Mouse (Mus musculus): ENCODE results near the gene Olfr777. TPM values are rescaled to one million over a fixed set of nuclear protein-coding genes. Genes with fewer than 3 reads are reported as not detected.
"Not testable (repeated sequence)": the region's sequence is repeated elsewhere in the genome, so short reads cannot be mapped to it uniquely, and the experiment has no call there.

Olfr777 gene
- not detected in 2 replicates for polyA plus RNA-seq (2015; fragmentation: Nextera tagmentation; extraction: Ambion mirVana)

GRCm38 (mm10) chr10:129271081-129271535, at the start of gene Olfr777:
Olfr777 (minus strand) TSS chr10:129271485.
- no peak within 1 kb of the TSS for H3K4me2 ChIP-seq (ENCODE audit: low read depth, low read length)
- H3K27me3 ChIP-seq (replicated peaks; ENCODE audit: control insufficient read depth, insufficient read depth, low read length), result no peaks in the 10 kb centered on the region
- H3K9me3 ChIP-seq (ENCODE audit: control insufficient read depth, low read length), result no peaks in the 10 kb centered on the region
- H3K36me3 ChIP-seq (ENCODE audit: control insufficient read depth, insufficient read depth, low read length), result no peaks in the 10 kb centered on the region
- no peaks in the 10 kb centered on the region for H3K4me1 ChIP-seq (ENCODE audit: control insufficient read depth, insufficient read depth, low read length)
- H3K9ac ChIP-seq (ENCODE audit: low read depth, low read length), result no peak within 1 kb of the TSS
- H3K27ac ChIP-seq (ENCODE audit: low read length), result no peak within 1 kb of the TSS
- WGBS, result 94% methylated on average over 2 of the region's 2 CpGs
- H3K4me3 ChIP-seq (ENCODE audit: low read length), result no peak within 1 kb of the TSS
- no peak for ATAC-seq

- H3K4me1 ChIP-seq (ENCODE audit: control insufficient read depth, insufficient read depth, low read length), result no peaks in the 10 kb centered on the region
- H3K9ac ChIP-seq (ENCODE audit: low read depth, low read length), result no peak within 1 kb of the TSS
- ATAC-seq, result no peak
- H3K27me3 ChIP-seq (replicated peaks; ENCODE audit: control insufficient read depth, insufficient read depth, low read length), result no peaks in the 10 kb centered on the region
- H3K36me3 ChIP-seq (ENCODE audit: control insufficient read depth, insufficient read depth, low read length), result no peaks in the 10 kb centered on the region
- no peak within 1 kb of the TSS for H3K27ac ChIP-seq (ENCODE audit: low read length)
- 86% methylated on average over 3 of the region's 3 CpGs for WGBS
- H3K4me3 ChIP-seq (ENCODE audit: low read length), result no peak within 1 kb of the TSS
- H3K4me2 ChIP-seq (ENCODE audit: low read depth, low read length), result no peak within 1 kb of the TSS
- no peaks in the 10 kb centered on the region for H3K9me3 ChIP-seq (ENCODE audit: control insufficient read depth, low read length)
Observed at GRCm38 (mm10) chr10:129317817-129318216, 46.5 kb upstream of the Olfr777 start, which contains the start of gene Olfr780. Olfr780 (plus strand) TSS chr10:129318117.

- H3K27me3 ChIP-seq (replicated peaks; ENCODE audit: control insufficient read depth, insufficient read depth, low read length); H3K4me2 ChIP-seq (ENCODE audit: low read depth, low read length); H3K4me3 ChIP-seq (ENCODE audit: low read length); H3K4me1 ChIP-seq (ENCODE audit: control insufficient read depth, insufficient read depth, low read length); H3K9ac ChIP-seq (ENCODE audit: low read depth, low read length); H3K9me3 ChIP-seq (ENCODE audit: control insufficient read depth, low read length); H3K27ac ChIP-seq (ENCODE audit: low read length); H3K36me3 ChIP-seq (ENCODE audit: control insufficient read depth, insufficient read depth, low read length): not testable (repeated sequence)
- no CpG with 5 or more reads among the region's 1 CpGs for WGBS
- ATAC-seq, result peak; percentile 81
Observed at GRCm38 (mm10) chr10:129313521-129313920, 42.2 kb upstream of the Olfr777 start.

- peak; percentile 69 for ATAC-seq
Observed at GRCm38 (mm10) chr10:129312973-129313372, 41.7 kb upstream of the Olfr777 start.

GRCm38 (mm10) chr10:129258827-129259226, 12.5 kb downstream of the Olfr777 start, which contains the start of gene Olfr776:
Olfr776 (plus strand) TSS chr10:129259127.
- Histone ChIP-seq H3K27me3 (replicated peaks; ENCODE audit: control insufficient read depth, insufficient read depth, low read length) (no peaks in the 10 kb centered on the region), H3K4me1 (ENCODE audit: control insufficient read depth, insufficient read depth, low read length) (no peaks in the 10 kb centered on the region), H3K9ac (ENCODE audit: low read depth, low read length) (no peak within 1 kb of the TSS), H3K36me3 (ENCODE audit: control insufficient read depth, insufficient read depth, low read length) (no peaks in the 10 kb centered on the region), H3K4me3 (ENCODE audit: low read length) (no peak within 1 kb of the TSS), H3K4me2 (ENCODE audit: low read depth, low read length) (no peak within 1 kb of the TSS), H3K27ac (ENCODE audit: low read length) (no peak within 1 kb of the TSS), H3K9me3 (ENCODE audit: control insufficient read depth, low read length) (no peaks in the 10 kb centered on the region)
- no peak for ATAC-seq

More at GRCm38 (mm10) chr10:129312973-129313372, 41.7 kb upstream of the Olfr777 start:
- H3K36me3 ChIP-seq (ENCODE audit: control insufficient read depth, insufficient read depth, low read length); H3K4me1 ChIP-seq (ENCODE audit: control insufficient read depth, insufficient read depth, low read length); H3K9me3 ChIP-seq (ENCODE audit: control insufficient read depth, low read length); H3K4me3 ChIP-seq (ENCODE audit: low read length); H3K9ac ChIP-seq (ENCODE audit: low read depth, low read length); H3K27ac ChIP-seq (ENCODE audit: low read length); H3K27me3 ChIP-seq (replicated peaks; ENCODE audit: control insufficient read depth, insufficient read depth, low read length); H3K4me2 ChIP-seq (ENCODE audit: low read depth, low read length): not testable (repeated sequence)
- WGBS, result 24% methylated on average over 1 of the region's 1 CpGs

- Histone ChIP-seq H3K27me3 (replicated peaks; ENCODE audit: control insufficient read depth, insufficient read depth, low read length) (no peaks in the 10 kb centered on the region), H3K4me3 (ENCODE audit: low read length) (no peak within 1 kb of the TSS), H3K9me3 (ENCODE audit: control insufficient read depth, low read length) (no peaks in the 10 kb centered on the region), H3K4me1 (ENCODE audit: control insufficient read depth, insufficient read depth, low read length) (no peaks in the 10 kb centered on the region), H3K27ac (ENCODE audit: low read length) (no peak within 1 kb of the TSS), H3K9ac (ENCODE audit: low read depth, low read length) (no peak within 1 kb of the TSS), H3K4me2 (ENCODE audit: low read depth, low read length) (no peak within 1 kb of the TSS), H3K36me3 (ENCODE audit: control insufficient read depth, insufficient read depth, low read length) (no peaks in the 10 kb centered on the region)
- ATAC-seq, result no peak
- WGBS, result 73% methylated on average over 3 of the region's 3 CpGs
Observed at GRCm38 (mm10) chr10:129248112-129248511, 23.2 kb downstream of the Olfr777 start, which contains the start of gene Olfr775. Olfr775 (plus strand) TSS chr10:129248412.

- 65% methylated on average over 2 of the region's 2 CpGs for WGBS
- H3K27me3 ChIP-seq (replicated peaks; ENCODE audit: control insufficient read depth, insufficient read depth, low read length), result no peaks in the 10 kb centered on the region
Observed at GRCm38 (mm10) chr10:129235904-129236303, 35.4 kb downstream of the Olfr777 start, which contains the start of gene Olfr774. Olfr774 (plus strand) TSS chr10:129236204.

GRCm38 (mm10) chr10:129230737-129231136, 40.5 kb downstream of the Olfr777 start:
- WGBS, result 70% methylated on average over 1 of the region's 1 CpGs
- Histone ChIP-seq H3K9ac (ENCODE audit: low read depth, low read length) (no peak overlapping the region), H3K27ac (ENCODE audit: low read length) (no peak overlapping the region), H3K4me1 (ENCODE audit: control insufficient read depth, insufficient read depth, low read length) (no peaks in the 10 kb centered on the region), H3K4me3 (ENCODE audit: low read length) (no peak overlapping the region), H3K36me3 (ENCODE audit: control insufficient read depth, insufficient read depth, low read length) (no peaks in the 10 kb centered on the region), H3K27me3 (replicated peaks; ENCODE audit: control insufficient read depth, insufficient read depth, low read length) (no peaks in the 10 kb centered on the region), H3K4me2 (ENCODE audit: low read depth, low read length) (no peak overlapping the region), H3K9me3 (ENCODE audit: control insufficient read depth, low read length) (no peaks in the 10 kb centered on the region)
- no peak for ATAC-seq

More at GRCm38 (mm10) chr10:129235904-129236303, 35.4 kb downstream of the Olfr777 start, which contains the start of gene Olfr774:
- Histone ChIP-seq H3K4me2 (ENCODE audit: low read depth, low read length) (no peak within 1 kb of the TSS), H3K27ac (ENCODE audit: low read length) (no peak within 1 kb of the TSS), H3K4me3 (ENCODE audit: low read length) (no peak within 1 kb of the TSS), H3K4me1 (ENCODE audit: control insufficient read depth, insufficient read depth, low read length) (no peaks in the 10 kb centered on the region), H3K9ac (ENCODE audit: low read depth, low read length) (no peak within 1 kb of the TSS), H3K9me3 (ENCODE audit: control insufficient read depth, low read length) (no peaks in the 10 kb centered on the region), H3K36me3 (ENCODE audit: control insufficient read depth, insufficient read depth, low read length) (no peaks in the 10 kb centered on the region)
- no peak for ATAC-seq
